Mouse (Mus musculus): Measurements from ENCODE around the gene Aen. TPM values are rescaled to one million over a fixed set of nuclear protein-coding genes. Genes with fewer than 3 reads are reported as not detected.

The Aen gene
- polyA plus RNA-seq, 1 experiment from 2014 or later, result 54.2 TPM

GRCm38 (mm10) chr7:78884139-78884538, 11.5 kb upstream of the Aen start:
- ATAC-seq (replicated peaks; ENCODE audit: low FRiP score) (peak; percentile 49), DNase-seq (ENCODE audit: low spot score) (peak; percentile 81)
- WGBS, result 6% methylated on average over 6 of the region's 6 CpGs
- peak overlapping the region; percentile 55; the same call in 1 of the 2 replicates for H3K27ac ChIP-seq (ENCODE audit: low read depth, low read length)
- peaks cover 37% of the 10 kb centered on the region for H3K4me1 ChIP-seq (replicated peaks; ENCODE audit: control insufficient read depth, insufficient read depth, low read length)
- peak overlapping the region; percentile 20; the same call in 1 of the 2 replicates for H3K9ac ChIP-seq (ENCODE audit: low read length)
- H3K36me3 ChIP-seq (ENCODE audit: control insufficient read depth, insufficient read depth, low read length), result no peaks in the 10 kb centered on the region; the same call in 1 of the 2 replicates
- H3K4me3 ChIP-seq (ENCODE audit: low read depth, low read length), result peak overlapping the region; percentile 48
- H3K4me2 ChIP-seq (ENCODE audit: low read depth, low read length, severe bottlenecking), result peak overlapping the region; percentile 42
- peaks cover 2% of the 10 kb centered on the region; the same call in 1 of the 2 replicates for H3K27me3 ChIP-seq (ENCODE audit: control insufficient read depth, insufficient read depth, low read length)
- H3K9me3 ChIP-seq (ENCODE audit: control insufficient read depth, low read length), result no peaks in the 10 kb centered on the region

GRCm38 (mm10) chr7:78885404-78885803, 10.2 kb upstream of the Aen start:
- H3K4me3 ChIP-seq (ENCODE audit: low read depth, low read length), result no peak overlapping the region
- peaks cover 2% of the 10 kb centered on the region; the same call in 1 of the 2 replicates for H3K27me3 ChIP-seq (ENCODE audit: control insufficient read depth, insufficient read depth, low read length)
- no peak for DNase-seq (ENCODE audit: low spot score)
- peak overlapping the region; percentile 41; the same call in 1 of the 2 replicates for H3K4me2 ChIP-seq (ENCODE audit: low read depth, low read length, severe bottlenecking)
- H3K9me3 ChIP-seq (ENCODE audit: control insufficient read depth, low read length), result no peaks in the 10 kb centered on the region
- H3K9ac ChIP-seq (ENCODE audit: low read length), result no peak overlapping the region; the same call in 1 of the 2 replicates
- H3K4me1 ChIP-seq (replicated peaks; ENCODE audit: control insufficient read depth, insufficient read depth, low read length), result peaks cover 37% of the 10 kb centered on the region
- peak overlapping the region; percentile 89; the same call in 1 of the 2 replicates for H3K27ac ChIP-seq (ENCODE audit: low read depth, low read length)
- no peaks in the 10 kb centered on the region; the same call in 1 of the 2 replicates for H3K36me3 ChIP-seq (ENCODE audit: control insufficient read depth, insufficient read depth, low read length)
- WGBS, result 83% methylated on average over 5 of the region's 5 CpGs
- no peak for ATAC-seq (replicated peaks; ENCODE audit: low FRiP score)

GRCm38 (mm10) chr7:78886496-78886895, 9.2 kb upstream of the Aen start:
- ATAC-seq (replicated peaks; ENCODE audit: low FRiP score), result 0 out of 2 replicates have a peak, but pooled peaks have one; percentile 1
- Histone ChIP-seq H3K4me1 (replicated peaks; ENCODE audit: control insufficient read depth, insufficient read depth, low read length) (peaks cover 36% of the 10 kb centered on the region), H3K9ac (ENCODE audit: low read length) (peak overlapping the region; percentile 47; the same call in 1 of the 2 replicates), H3K9me3 (ENCODE audit: control insufficient read depth, low read length) (no peaks in the 10 kb centered on the region), H3K36me3 (ENCODE audit: control insufficient read depth, insufficient read depth, low read length) (no peaks in the 10 kb centered on the region; the same call in 1 of the 2 replicates), H3K4me3 (ENCODE audit: low read depth, low read length) (peak overlapping the region; percentile 15; the same call in 1 of the 2 replicates), H3K27me3 (ENCODE audit: control insufficient read depth, insufficient read depth, low read length) (peaks cover 2% of the 10 kb centered on the region; the same call in 1 of the 2 replicates), H3K27ac (ENCODE audit: low read depth, low read length) (peak overlapping the region; percentile 89), H3K4me2 (ENCODE audit: low read depth, low read length, severe bottlenecking) (peak overlapping the region; percentile 41)
- WGBS, result 39% methylated on average over 4 of the region's 4 CpGs
- no peak for DNase-seq (ENCODE audit: low spot score)

- H3K4me1 ChIP-seq (replicated peaks; ENCODE audit: control insufficient read depth, insufficient read depth, low read length), result peaks cover 32% of the 10 kb centered on the region
- no peaks in the 10 kb centered on the region; the same call in 1 of the 2 replicates for H3K36me3 ChIP-seq (ENCODE audit: control insufficient read depth, insufficient read depth, low read length)
- WGBS, result 14% methylated on average over 9 of the region's 9 CpGs
- DNase-seq (ENCODE audit: low spot score) (peak; percentile 86), ATAC-seq (replicated peaks; ENCODE audit: low FRiP score) (peak; percentile 77)
- peaks cover 2% of the 10 kb centered on the region; the same call in 1 of the 2 replicates for H3K27me3 ChIP-seq (ENCODE audit: control insufficient read depth, insufficient read depth, low read length)
- peak overlapping the region; percentile 41 for H3K4me2 ChIP-seq (ENCODE audit: low read depth, low read length, severe bottlenecking)
- no peaks in the 10 kb centered on the region for H3K9me3 ChIP-seq (ENCODE audit: control insufficient read depth, low read length)
- H3K4me3 ChIP-seq (ENCODE audit: low read depth, low read length), result peak overlapping the region; percentile 15; the same call in 1 of the 2 replicates
- H3K9ac ChIP-seq (ENCODE audit: low read length), result peak overlapping the region; percentile 47
- H3K27ac ChIP-seq (ENCODE audit: low read depth, low read length), result peak overlapping the region; percentile 89
Measured at GRCm38 (mm10) chr7:78887431-78887842, 8.2 kb upstream of the Aen start.

- H3K9ac ChIP-seq (ENCODE audit: low read length), result no peak overlapping the region
- H3K4me2 ChIP-seq (ENCODE audit: low read depth, low read length, severe bottlenecking), result no peak overlapping the region
- H3K27me3 ChIP-seq (ENCODE audit: control insufficient read depth, insufficient read depth, low read length), result no peaks in the 10 kb centered on the region; the same call in 1 of the 2 replicates
- ATAC-seq (replicated peaks; ENCODE audit: low FRiP score) (no peak), DNase-seq (ENCODE audit: low spot score) (peak; percentile 95)
- no peaks in the 10 kb centered on the region; the same call in 1 of the 2 replicates for H3K36me3 ChIP-seq (ENCODE audit: control insufficient read depth, insufficient read depth, low read length)
- H3K4me1 ChIP-seq (replicated peaks; ENCODE audit: control insufficient read depth, insufficient read depth, low read length), result peaks cover 23% of the 10 kb centered on the region
- no peak overlapping the region for H3K27ac ChIP-seq (ENCODE audit: low read depth, low read length)
- 2% methylated on average over 16 of the region's 16 CpGs for WGBS
- no peak overlapping the region for H3K4me3 ChIP-seq (ENCODE audit: low read depth, low read length)
- no peaks in the 10 kb centered on the region for H3K9me3 ChIP-seq (ENCODE audit: control insufficient read depth, low read length)
Measured at GRCm38 (mm10) chr7:78890641-78891040, 5.0 kb upstream of the Aen start.

- H3K9ac ChIP-seq (ENCODE audit: low read length), result no peak overlapping the region
- no peaks in the 10 kb centered on the region for H3K9me3 ChIP-seq (ENCODE audit: control insufficient read depth, low read length)
- H3K27me3 ChIP-seq (ENCODE audit: control insufficient read depth, insufficient read depth, low read length), result no peaks in the 10 kb centered on the region; the same call in 1 of the 2 replicates
- DNase-seq (ENCODE audit: low spot score) (no peak), ATAC-seq (replicated peaks; ENCODE audit: low FRiP score) (no peak)
- H3K4me2 ChIP-seq (ENCODE audit: low read depth, low read length, severe bottlenecking), result no peak overlapping the region
- WGBS, result 87% methylated on average over 10 of the region's 10 CpGs
- no peaks in the 10 kb centered on the region; the same call in 1 of the 2 replicates for H3K36me3 ChIP-seq (ENCODE audit: control insufficient read depth, insufficient read depth, low read length)
- H3K4me1 ChIP-seq (replicated peaks; ENCODE audit: control insufficient read depth, insufficient read depth, low read length), result peaks cover 6% of the 10 kb centered on the region; the same call in 1 of the 2 replicates
- no peak overlapping the region for H3K4me3 ChIP-seq (ENCODE audit: low read depth, low read length)
- no peak overlapping the region for H3K27ac ChIP-seq (ENCODE audit: low read depth, low read length)
Measured at GRCm38 (mm10) chr7:78893917-78894316, 1.7 kb upstream of the Aen start.

- ATAC-seq (replicated peaks; ENCODE audit: low FRiP score) (no peak), DNase-seq (ENCODE audit: low spot score) (no peak)
- Histone ChIP-seq H3K9me3 (ENCODE audit: control insufficient read depth, low read length) (no peaks in the 10 kb centered on the region), H3K36me3 (ENCODE audit: control insufficient read depth, insufficient read depth, low read length) (no peaks in the 10 kb centered on the region; the same call in 1 of the 2 replicates), H3K9ac (ENCODE audit: low read length) (peak overlapping the region; percentile 57), H3K4me3 (ENCODE audit: low read depth, low read length) (peak overlapping the region; percentile 72), H3K4me1 (replicated peaks; ENCODE audit: control insufficient read depth, insufficient read depth, low read length) (peaks cover 6% of the 10 kb centered on the region; the same call in 1 of the 2 replicates), H3K27ac (ENCODE audit: low read depth, low read length) (no peak overlapping the region), H3K4me2 (ENCODE audit: low read depth, low read length, severe bottlenecking) (peak overlapping the region; percentile 88), H3K27me3 (ENCODE audit: control insufficient read depth, insufficient read depth, low read length) (no peaks in the 10 kb centered on the region)
- 59% methylated on average over 13 of the region's 13 CpGs for WGBS
Measured at GRCm38 (mm10) chr7:78895021-78895652, 517 bp upstream of the Aen start.

- no peak overlapping the region for H3K27ac ChIP-seq (ENCODE audit: low read depth, low read length)
- no peaks in the 10 kb centered on the region; the same call in 1 of the 2 replicates for H3K36me3 ChIP-seq (ENCODE audit: control insufficient read depth, insufficient read depth, low read length)
- ATAC-seq (replicated peaks; ENCODE audit: low FRiP score) (no peak), DNase-seq (ENCODE audit: low spot score) (no peak)
- 92% methylated on average over 3 of the region's 3 CpGs for WGBS
- H3K9me3 ChIP-seq (ENCODE audit: control insufficient read depth, low read length), result no peaks in the 10 kb centered on the region
- no peaks in the 10 kb centered on the region for H3K27me3 ChIP-seq (ENCODE audit: control insufficient read depth, insufficient read depth, low read length)
- H3K4me3 ChIP-seq (ENCODE audit: low read depth, low read length), result no peak overlapping the region
- H3K4me2 ChIP-seq (ENCODE audit: low read depth, low read length, severe bottlenecking), result no peak overlapping the region
- H3K9ac ChIP-seq (ENCODE audit: low read length), result no peak overlapping the region
- H3K4me1 ChIP-seq (replicated peaks; ENCODE audit: control insufficient read depth, insufficient read depth, low read length), result peaks cover 6% of the 10 kb centered on the region; the same call in 1 of the 2 replicates
Measured at GRCm38 (mm10) chr7:78897567-78897966, 1.9 kb downstream of the Aen start.

All from forebrain, embryonic 11.5 days (tissue).